Mouse (Mus musculus) testis, adult 2 months (tissue): ENCODE measurements around the gene Thoc3. TPM values are rescaled to one million over a fixed set of nuclear protein-coding genes. Genes with fewer than 3 reads are reported as not detected.

Source experiments
- H3K27ac ChIP-seq: fragments of 200-500 bp; 2 replicates; pipeline ENCODE4 v1.5.1; 2012; ENCODE audit warnings: low read depth, low read length; ENCODE audit not compliant: control insufficient read depth, insufficient read depth
- H3K27me3 ChIP-seq: fragments of 200-500 bp; 2 replicates; pipeline ENCODE4 v1.6.1; 2012; ENCODE audit warnings: mild to moderate bottlenecking, low read length, moderate library complexity; ENCODE audit not compliant: control insufficient read depth, insufficient read depth
- H3K36me3 ChIP-seq: fragments of 200-500 bp; 2 replicates; pipeline ENCODE4 v1.6.1; 2012; ENCODE audit warnings: mild to moderate bottlenecking, low read length; ENCODE audit not compliant: control insufficient read depth, insufficient read depth
- H3K4me1 ChIP-seq: fragments of 200-500 bp; 2 replicates; pipeline ENCODE4 v1.6.1; 2012; ENCODE audit warnings: low read length; ENCODE audit not compliant: control insufficient read depth, insufficient read depth
- H3K4me3 ChIP-seq: fragments of 200-500 bp; 2 replicates; pipeline ENCODE4 v1.5.1; 2012; ENCODE audit warnings: low read depth, mild to moderate bottlenecking, low read length, moderate library complexity, mixed read lengths; ENCODE audit not compliant: control insufficient read depth
- CTCF ChIP-seq: fragments of 200-500 bp; IDR thresholded peaks from 2 replicates; pipeline ENCODE4 v1.5.1; 2012; ENCODE audit warnings: low read depth, mild to moderate bottlenecking, inconsistent platforms, low read length, moderate library complexity; ENCODE audit not compliant: control insufficient read depth, insufficient read depth, insufficient replicate concordance
- POLR2A ChIP-seq: fragments of 200-500 bp; IDR thresholded peaks from 2 replicates; pipeline ENCODE4 v1.6.1; 2012; ENCODE audit warnings: low read depth, mild to moderate bottlenecking, inconsistent platforms, low read length, moderate library complexity; ENCODE audit not compliant: control insufficient read depth
- polyA plus RNA-seq: library from polyadenylated mRNA; depleted of rRNA; stranded (reverse); fragments of >200 nt; gene quantifications from 2 replicates; pipeline ENCODE4 v1.2.3, GENCODE M21; 2012

Thoc3 gene
- polyA plus RNA-seq, 1 experiment: 15.7 TPM

GRCm38 (mm10) chr13:54471967-54472366, 3.3 kb upstream of the Thoc3 start:
- no peak for TF ChIP-seq CTCF
- TF ChIP-seq POLR2A: no peak
- H3K36me3 ChIP-seq: no peaks in the 10 kb centered on the region; the same call in 1 of the 2 replicates

GRCm38 (mm10) chr13:54469012-54469354, 334 bp upstream of the Thoc3 start:
- H3K27me3 ChIP-seq: no peaks in the 10 kb centered on the region
- H3K4me1 ChIP-seq: peaks cover 2% of the 10 kb centered on the region; the same call in 1 of the 2 replicates
- no peak overlapping the region for H3K27ac ChIP-seq
- H3K4me3 ChIP-seq: peak overlapping the region; percentile 99
- TF ChIP-seq CTCF (no peak), POLR2A (no peak)
- H3K36me3 ChIP-seq: peaks cover 2% of the 10 kb centered on the region; the same call in 1 of the 2 replicates

More at GRCm38 (mm10) chr13:54471967-54472366, 3.3 kb upstream of the Thoc3 start:
- H3K4me3 ChIP-seq: no peak overlapping the region
- no peak overlapping the region for H3K27ac ChIP-seq
- peaks cover 2% of the 10 kb centered on the region; the same call in 1 of the 2 replicates for H3K4me1 ChIP-seq
- no peaks in the 10 kb centered on the region for H3K27me3 ChIP-seq

GRCm38 (mm10) chr13:54459282-54459681, 9.4 kb downstream of the Thoc3 start:
- H3K27ac ChIP-seq: no peak overlapping the region
- peaks cover 7% of the 10 kb centered on the region for H3K36me3 ChIP-seq
- TF ChIP-seq CTCF: no peak
- no peak for TF ChIP-seq POLR2A
- no peaks in the 10 kb centered on the region for H3K4me1 ChIP-seq
- no peaks in the 10 kb centered on the region for H3K27me3 ChIP-seq
- H3K4me3 ChIP-seq: no peak overlapping the region

GRCm38 (mm10) chr13:54457062-54457461, 11.6 kb downstream of the Thoc3 start:
- no peak overlapping the region for H3K4me3 ChIP-seq
- TF ChIP-seq POLR2A (no peak), CTCF (peak; percentile 25; the same call in 1 of the 2 replicates)
- no peaks in the 10 kb centered on the region for H3K27me3 ChIP-seq
- no peaks in the 10 kb centered on the region for H3K4me1 ChIP-seq
- H3K36me3 ChIP-seq: peaks cover 4% of the 10 kb centered on the region
- H3K27ac ChIP-seq: no peak overlapping the region

DNA sequence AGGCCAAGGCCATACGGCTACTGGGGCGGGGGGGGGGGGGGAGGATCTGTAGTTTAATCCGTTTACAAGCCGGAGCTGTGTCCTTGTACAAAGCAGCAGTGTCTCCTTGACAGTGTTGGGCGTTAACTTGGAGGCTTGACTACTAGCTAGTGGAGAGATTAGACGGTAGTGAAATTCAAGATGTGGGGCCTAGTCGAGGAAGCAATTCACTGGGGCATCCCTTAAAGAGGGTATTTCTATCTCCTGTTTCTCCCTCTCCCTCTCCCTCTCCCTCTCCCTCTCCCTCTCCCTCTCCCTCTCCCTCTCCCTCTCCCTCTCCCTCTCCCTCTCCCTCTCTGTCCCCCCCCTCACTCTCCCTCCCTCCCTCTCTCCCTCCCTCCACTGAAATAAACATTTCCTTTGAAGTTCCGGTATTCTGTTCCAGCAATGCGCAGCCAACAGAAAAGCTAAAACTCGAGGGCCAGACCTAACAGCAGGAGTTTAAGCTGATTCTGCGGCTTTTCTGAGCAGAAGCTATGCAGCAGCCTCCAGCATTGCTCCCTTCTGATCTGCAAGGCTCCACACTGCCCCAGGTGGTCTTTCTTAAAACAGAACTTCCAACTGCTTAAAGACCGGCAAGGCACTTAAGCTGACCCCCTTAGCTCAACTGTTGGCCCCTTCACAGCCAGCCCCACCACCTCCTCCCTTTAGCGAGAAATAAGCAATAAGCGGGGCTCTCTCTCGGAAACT, 21.0 kb downstream of the Thoc3 start:
- H3K36me3 ChIP-seq: no peaks in the 10 kb centered on the region
- H3K4me3 ChIP-seq: no peak overlapping the region
- TF ChIP-seq POLR2A: no peak
- TF ChIP-seq CTCF: no peak
- no peaks in the 10 kb centered on the region for H3K27me3 ChIP-seq
- H3K27ac ChIP-seq: no peak overlapping the region
- H3K4me1 ChIP-seq: peaks cover 5% of the 10 kb centered on the region; the same call in 1 of the 2 replicates

DNA sequence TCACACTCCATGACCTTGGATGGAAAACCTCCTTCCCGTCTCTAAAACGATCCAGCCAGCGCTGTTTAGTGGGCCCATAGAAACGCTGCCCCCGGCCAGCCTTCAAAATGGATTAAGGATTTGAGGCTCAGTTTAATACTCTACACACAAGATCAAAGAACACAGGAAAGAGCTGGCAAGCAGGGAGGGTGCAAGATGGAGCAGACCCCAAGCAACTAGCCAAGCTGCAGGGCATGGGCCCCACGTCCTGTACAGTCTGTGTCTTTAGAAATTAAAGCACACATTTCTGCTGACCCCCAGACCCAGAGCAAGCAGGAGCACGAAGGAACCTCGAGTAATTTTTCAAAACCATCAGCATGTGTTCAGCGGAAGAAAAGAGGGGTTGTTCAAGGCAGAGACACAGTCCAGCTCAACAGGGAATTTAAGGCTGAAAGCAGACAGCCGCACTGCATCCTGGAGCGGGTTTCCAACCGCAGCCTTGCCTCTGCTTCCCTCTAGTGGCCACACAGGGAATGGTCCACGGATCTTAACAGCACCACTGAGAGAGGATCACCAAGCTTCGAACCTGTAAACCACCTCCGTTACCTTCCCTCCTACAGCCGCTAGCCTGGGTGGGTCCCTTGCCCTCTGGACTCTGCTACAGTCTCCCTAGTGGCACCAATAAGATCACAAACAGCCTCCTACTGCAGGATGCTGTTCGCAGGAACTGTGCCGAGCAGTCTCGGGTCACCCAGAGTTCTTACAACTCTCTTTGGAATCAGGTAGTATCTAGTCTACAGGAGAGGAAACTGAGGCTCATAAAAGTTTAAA, 21.8 kb downstream of the Thoc3 start:
- peaks cover 5% of the 10 kb centered on the region; the same call in 1 of the 2 replicates for H3K4me1 ChIP-seq
- H3K27me3 ChIP-seq: no peaks in the 10 kb centered on the region
- no peaks in the 10 kb centered on the region for H3K36me3 ChIP-seq
- no peak overlapping the region; the same call in 1 of the 2 replicates for H3K4me3 ChIP-seq
- no peak for TF ChIP-seq POLR2A
- peak; percentile 98; the same call in 1 of the 2 replicates for TF ChIP-seq CTCF
- H3K27ac ChIP-seq: no peak overlapping the region

DNA sequence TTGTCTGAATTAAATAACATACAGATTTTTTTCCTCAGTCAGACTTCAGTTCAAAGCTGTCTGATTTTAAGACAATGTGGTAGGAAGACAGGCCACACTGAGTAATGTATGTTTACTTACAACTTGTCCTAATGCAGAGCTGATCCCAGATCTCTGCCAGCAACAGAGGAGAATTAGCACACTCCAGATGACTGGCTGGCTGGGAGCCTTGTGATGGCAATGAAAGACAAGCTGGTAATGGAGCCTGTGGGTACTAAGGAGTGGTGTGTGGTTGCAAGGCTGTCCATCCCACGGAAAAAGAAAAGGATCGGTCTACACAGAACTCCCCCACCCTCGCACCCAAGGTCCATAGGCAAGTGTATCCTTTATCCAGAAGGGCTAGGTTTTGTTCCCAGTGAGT, 25.0 kb downstream of the Thoc3 start:
- no peaks in the 10 kb centered on the region for H3K27me3 ChIP-seq
- H3K4me3 ChIP-seq: no peak overlapping the region
- no peak for TF ChIP-seq POLR2A
- no peak for TF ChIP-seq CTCF
- H3K36me3 ChIP-seq: no peaks in the 10 kb centered on the region
- H3K4me1 ChIP-seq: peaks cover 5% of the 10 kb centered on the region; the same call in 1 of the 2 replicates
- no peak overlapping the region for H3K27ac ChIP-seq
